Mouse (Mus musculus) myocyte (in vitro differentiated cells): Measurements from ENCODE around the gene Tmeff2.

ENCODE experiments used
- E2F4 ChIP-seq: IDR thresholded peaks from one replicate; pipeline ENCODE4 v1.6.1; 2011; ENCODE audit warnings: mild to moderate bottlenecking, control low read depth, moderate library complexity; ENCODE audit not compliant: insufficient read depth
- MAX ChIP-seq: IDR thresholded peaks from one replicate; pipeline ENCODE4 v1.6.1; 2011; ENCODE audit warnings: low read depth, mild to moderate bottlenecking, control low read depth
- MYOD1 ChIP-seq, 3 experiments: IDR thresholded peaks; one replicate each; pipeline ENCODE4 v1.6.1; 2011; ENCODE audit warnings: control low read depth in 2 of 3, low read depth in 2 of 3, mild to moderate bottlenecking in 2 of 3, moderate library complexity in 1 of 3; ENCODE audit not compliant: insufficient read length in 2 of 3, control insufficient read depth in 1 of 3
- POLR2A ChIP-seq: IDR thresholded peaks from one replicate; pipeline ENCODE4 v1.6.1; 2011; ENCODE audit warnings: low read depth, mild to moderate bottlenecking, control low read depth, moderate library complexity; ENCODE audit not compliant: insufficient read length
- POLR2AphosphoS2 ChIP-seq: IDR thresholded peaks from one replicate; pipeline ENCODE4 v1.6.1; 2011; ENCODE audit warnings: low read depth, control low read depth; ENCODE audit not compliant: insufficient read length
- REST ChIP-seq: IDR thresholded peaks from one replicate; pipeline ENCODE4 v1.6.1; 2011; ENCODE audit warnings: mild to moderate bottlenecking, control low read depth, moderate library complexity; ENCODE audit not compliant: insufficient read depth, insufficient read length
- TCF12 ChIP-seq: IDR thresholded peaks from one replicate; pipeline ENCODE4 v1.6.1; 2011; ENCODE audit warnings: mild to moderate bottlenecking, control low read depth; ENCODE audit not compliant: poor library complexity, insufficient read depth, severe bottlenecking
- USF1 ChIP-seq: IDR thresholded peaks from one replicate; pipeline ENCODE4 v1.6.1; 2011; ENCODE audit warnings: low read depth, mild to moderate bottlenecking, control low read depth, moderate library complexity

GRCm38 (mm10) chr1:51125671-51126424, 225.4 kb downstream of the Tmeff2 start:
- TF ChIP-seq POLR2A (no peak), USF1 (no peak), MAX (no peak), TCF12 (no peak), MYOD1 (IDR thresholded peaks at IDR 0.05; ENCODE audit: control insufficient read depth in 1 of 3, insufficient read length in 2 of 3, low read depth in 2 of 3) (no peak), E2F4 (no peak), POLR2AphosphoS2 (no peak), REST (no peak)
